Mouse (Mus musculus): ENCODE measurements around the gene Cited4. TPM values are rescaled to one million over a fixed set of nuclear protein-coding genes. Genes with fewer than 3 reads are reported as not detected.
A peak's percentile ranks its signal among the peaks of the same experiment; 100 is the strongest.

Cited4 gene
- polyA plus RNA-seq, 1 experiment, result 3.9 TPM

- Histone ChIP-seq H3K4me1 (ENCODE audit: control insufficient read depth, insufficient read depth, low read length) (no peaks in the 10 kb centered on the region), H3K36me3 (ENCODE audit: control insufficient read depth, insufficient read depth, low read length, poor library complexity, severe bottlenecking) (no peaks in the 10 kb centered on the region), H3K27ac (ENCODE audit: insufficient read depth, low read length) (no peak overlapping the region), H3K9me3 (replicated peaks; ENCODE audit: control insufficient read depth, insufficient read depth, low read length, poor library complexity, severe bottlenecking) (no peaks in the 10 kb centered on the region), H3K27me3 (ENCODE audit: control insufficient read depth, insufficient read depth, low read length, poor library complexity, severe bottlenecking) (peaks cover under 1% of the 10 kb centered on the region; the same call in 1 of the 2 replicates), H3K4me3 (ENCODE audit: low read depth, low read length) (no peak overlapping the region), H3K9ac (ENCODE audit: low read depth, poor library complexity, severe bottlenecking) (no peak overlapping the region)
- TF ChIP-seq CTCF (IDR thresholded peaks at IDR 0.05; ENCODE audit: low read depth, low read length), result no peak
- TF ChIP-seq POLR2A (IDR thresholded peaks at IDR 0.05; ENCODE audit: insufficient read depth, low read length), result no peak
- TF ChIP-seq EP300 (IDR thresholded peaks at IDR 0.05; ENCODE audit: insufficient read depth, low read depth, low read length), result no peak
Measured at GRCm38 (mm10) chr4:120643899-120644298, 22.5 kb upstream of the Cited4 start.

- H3K9ac ChIP-seq (ENCODE audit: low read depth, poor library complexity, severe bottlenecking), result peak overlapping the region; percentile 34
- peak overlapping the region; percentile 75 for H3K4me3 ChIP-seq (ENCODE audit: low read depth, low read length)
- peaks cover 6% of the 10 kb centered on the region for H3K27me3 ChIP-seq (ENCODE audit: control insufficient read depth, insufficient read depth, low read length, poor library complexity, severe bottlenecking)
- no peaks in the 10 kb centered on the region for H3K9me3 ChIP-seq (replicated peaks; ENCODE audit: control insufficient read depth, insufficient read depth, low read length, poor library complexity, severe bottlenecking)
- no peaks in the 10 kb centered on the region for H3K4me1 ChIP-seq (ENCODE audit: control insufficient read depth, insufficient read depth, low read length)
- no peak overlapping the region for H3K27ac ChIP-seq (ENCODE audit: insufficient read depth, low read length)
- TF ChIP-seq EP300 (IDR thresholded peaks at IDR 0.05; ENCODE audit: insufficient read depth, low read depth, low read length), result 0 out of 2 replicates have a peak, but pooled peaks have one; percentile 40
- no peak for TF ChIP-seq POLR2A (IDR thresholded peaks at IDR 0.05; ENCODE audit: insufficient read depth, low read length)
- H3K36me3 ChIP-seq (ENCODE audit: control insufficient read depth, insufficient read depth, low read length, poor library complexity, severe bottlenecking), result no peaks in the 10 kb centered on the region
Measured at GRCm38 (mm10) chr4:120649369-120650207, 16.8 kb upstream of the Cited4 start.

GRCm38 (mm10) chr4:120650208-120650592 is 16.2 kb upstream of the Cited4 start:
- peaks cover 6% of the 10 kb centered on the region for H3K27me3 ChIP-seq (ENCODE audit: control insufficient read depth, insufficient read depth, low read length, poor library complexity, severe bottlenecking)
- 0 out of 2 replicates have a peak overlapping the region, but pooled peaks have one; percentile 34 for H3K9ac ChIP-seq (ENCODE audit: low read depth, poor library complexity, severe bottlenecking)
- peak overlapping the region; percentile 75; the same call in 1 of the 2 replicates for H3K4me3 ChIP-seq (ENCODE audit: low read depth, low read length)
- H3K36me3 ChIP-seq (ENCODE audit: control insufficient read depth, insufficient read depth, low read length, poor library complexity, severe bottlenecking), result no peaks in the 10 kb centered on the region
- no peak for TF ChIP-seq CTCF (IDR thresholded peaks at IDR 0.05; ENCODE audit: low read depth, low read length)
- no peak for TF ChIP-seq POLR2A (IDR thresholded peaks at IDR 0.05; ENCODE audit: insufficient read depth, low read length)
- no peak for TF ChIP-seq EP300 (IDR thresholded peaks at IDR 0.05; ENCODE audit: insufficient read depth, low read depth, low read length)
- no peaks in the 10 kb centered on the region for H3K4me1 ChIP-seq (ENCODE audit: control insufficient read depth, insufficient read depth, low read length)
- H3K9me3 ChIP-seq (replicated peaks; ENCODE audit: control insufficient read depth, insufficient read depth, low read length, poor library complexity, severe bottlenecking), result no peaks in the 10 kb centered on the region
- no peak overlapping the region for H3K27ac ChIP-seq (ENCODE audit: insufficient read depth, low read length)

GRCm38 (mm10) chr4:120655898-120656297 is 10.5 kb upstream of the Cited4 start:
- Histone ChIP-seq H3K27ac (ENCODE audit: insufficient read depth, low read length) (no peak overlapping the region), H3K9ac (ENCODE audit: low read depth, poor library complexity, severe bottlenecking) (no peak overlapping the region), H3K9me3 (replicated peaks; ENCODE audit: control insufficient read depth, insufficient read depth, low read length, poor library complexity, severe bottlenecking) (no peaks in the 10 kb centered on the region), H3K4me3 (ENCODE audit: low read depth, low read length) (no peak overlapping the region), H3K27me3 (ENCODE audit: control insufficient read depth, insufficient read depth, low read length, poor library complexity, severe bottlenecking) (no peaks in the 10 kb centered on the region), H3K4me1 (ENCODE audit: control insufficient read depth, insufficient read depth, low read length) (no peaks in the 10 kb centered on the region), H3K36me3 (ENCODE audit: control insufficient read depth, insufficient read depth, low read length, poor library complexity, severe bottlenecking) (no peaks in the 10 kb centered on the region)
- TF ChIP-seq EP300 (IDR thresholded peaks at IDR 0.05; ENCODE audit: insufficient read depth, low read depth, low read length), result no peak
- TF ChIP-seq CTCF (IDR thresholded peaks at IDR 0.05; ENCODE audit: low read depth, low read length), result no peak
- no peak for TF ChIP-seq POLR2A (IDR thresholded peaks at IDR 0.05; ENCODE audit: insufficient read depth, low read length)

GRCm38 (mm10) chr4:120660485-120660884 is 5.9 kb upstream of the Cited4 start:
- TF ChIP-seq POLR2A (IDR thresholded peaks at IDR 0.05; ENCODE audit: insufficient read depth, low read length), result no peak
- TF ChIP-seq CTCF (IDR thresholded peaks at IDR 0.05; ENCODE audit: low read depth, low read length), result no peak
- no peak for TF ChIP-seq EP300 (IDR thresholded peaks at IDR 0.05; ENCODE audit: insufficient read depth, low read depth, low read length)
- H3K9me3 ChIP-seq (replicated peaks; ENCODE audit: control insufficient read depth, insufficient read depth, low read length, poor library complexity, severe bottlenecking), result no peaks in the 10 kb centered on the region
- H3K27me3 ChIP-seq (ENCODE audit: control insufficient read depth, insufficient read depth, low read length, poor library complexity, severe bottlenecking), result no peaks in the 10 kb centered on the region
- H3K4me1 ChIP-seq (ENCODE audit: control insufficient read depth, insufficient read depth, low read length), result peaks cover 2% of the 10 kb centered on the region
- H3K4me3 ChIP-seq (ENCODE audit: low read depth, low read length), result no peak overlapping the region
- H3K27ac ChIP-seq (ENCODE audit: insufficient read depth, low read length), result no peak overlapping the region
- H3K36me3 ChIP-seq (ENCODE audit: control insufficient read depth, insufficient read depth, low read length, poor library complexity, severe bottlenecking), result no peaks in the 10 kb centered on the region
- H3K9ac ChIP-seq (ENCODE audit: low read depth, poor library complexity, severe bottlenecking), result no peak overlapping the region

- peaks cover 2% of the 10 kb centered on the region for H3K4me1 ChIP-seq (ENCODE audit: control insufficient read depth, insufficient read depth, low read length)
- no peak overlapping the region for H3K4me3 ChIP-seq (ENCODE audit: low read depth, low read length)
- H3K27me3 ChIP-seq (ENCODE audit: control insufficient read depth, insufficient read depth, low read length, poor library complexity, severe bottlenecking), result peaks cover 4% of the 10 kb centered on the region; the same call in 1 of the 2 replicates
- H3K9ac ChIP-seq (ENCODE audit: low read depth, poor library complexity, severe bottlenecking), result no peak overlapping the region
- no peaks in the 10 kb centered on the region for H3K36me3 ChIP-seq (ENCODE audit: control insufficient read depth, insufficient read depth, low read length, poor library complexity, severe bottlenecking)
- no peaks in the 10 kb centered on the region for H3K9me3 ChIP-seq (replicated peaks; ENCODE audit: control insufficient read depth, insufficient read depth, low read length, poor library complexity, severe bottlenecking)
- TF ChIP-seq EP300 (IDR thresholded peaks at IDR 0.05; ENCODE audit: insufficient read depth, low read depth, low read length) (no peak), POLR2A (IDR thresholded peaks at IDR 0.05; ENCODE audit: insufficient read depth, low read length) (no peak), CTCF (IDR thresholded peaks at IDR 0.05; ENCODE audit: low read depth, low read length) (no peak)
- H3K27ac ChIP-seq (ENCODE audit: insufficient read depth, low read length), result no peak overlapping the region
Measured at GRCm38 (mm10) chr4:120664601-120665000, 1.8 kb upstream of the Cited4 start.

All from ES-Bruce4 (cell line).